Comparison of ENCODE assay signal across 8 mouse cellular contexts in the genomic region with DNA sequence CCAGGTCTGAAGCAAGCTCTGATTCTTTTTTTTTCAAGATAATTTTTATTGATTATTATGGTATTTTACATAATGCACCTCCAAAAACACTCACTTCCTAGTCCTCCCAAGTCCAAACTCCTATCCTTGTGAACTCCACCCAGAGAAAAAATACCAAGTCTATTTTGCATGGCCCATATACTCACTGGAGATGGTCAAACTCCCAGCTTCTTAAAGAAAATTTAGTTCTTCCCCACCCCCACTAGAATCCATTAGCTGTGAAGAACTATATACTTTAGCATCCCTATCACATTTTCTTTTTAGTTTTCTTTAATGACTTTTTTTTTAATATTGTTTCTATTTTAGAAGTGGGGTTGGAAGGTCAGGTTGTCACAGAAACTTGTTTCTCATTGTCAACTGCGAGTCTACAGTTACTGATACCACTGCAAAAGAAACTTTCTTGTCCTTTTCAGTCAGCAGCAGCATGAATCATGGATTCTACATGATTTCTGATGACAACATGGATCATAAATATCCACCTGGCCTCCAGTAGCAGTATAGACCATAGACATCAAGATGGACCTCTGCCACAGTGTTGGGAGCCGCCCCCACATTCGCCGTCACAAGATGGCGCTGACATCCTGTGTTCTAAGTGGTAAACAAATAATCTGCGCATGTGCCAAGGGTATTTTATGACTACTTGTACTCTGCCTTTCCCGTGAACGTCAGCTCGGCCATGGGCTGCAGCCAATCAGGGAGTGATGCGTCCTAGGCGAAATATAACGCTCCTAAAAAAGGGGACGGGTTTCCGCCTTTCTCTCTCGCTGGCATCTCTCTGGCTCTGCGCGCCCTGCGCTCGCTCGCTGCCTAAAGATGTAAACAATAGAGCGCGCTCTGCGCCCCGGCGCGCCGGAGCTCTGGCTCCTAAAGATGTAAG.
DNase-seq lines count a peak whose midpoint lies in the region; ATAC-seq and TF ChIP-seq lines count a peak whose summit lies in the region.
"Not testable (repeated sequence)": the region's sequence is repeated elsewhere in the genome, so short reads cannot be mapped to it uniquely, and the experiment has no call there.

No protein-coding gene starts in this region.

- WGBS in embryonic facial prominence, embryonic 14.5 days = 36% methylated on average over 14 of the region's 27 CpGs
- WGBS in hindbrain, embryonic 11.5 days = 35% methylated on average over 10 of the region's 27 CpGs
- WGBS in kidney, postnatal 0 days = 58% methylated on average over 17 of the region's 27 CpGs
- 52% methylated on average over 20 of the region's 27 CpGs for WGBS in neural tube, embryonic 13.5 days

- H3K4me3 ChIP-seq in bone marrow macrophage, adult 2 months (ENCODE audit: insufficient read depth, low read length) = peak overlapping the region; percentile 40
- peak overlapping the region; percentile 23 for H3K4me3 ChIP-seq in embryonic facial prominence, embryonic 14.5 days (ENCODE audit: low read depth, low read length)
- not testable (repeated sequence) for H3K4me3 ChIP-seq in hindbrain, embryonic 11.5 days (ENCODE audit: low read depth, low read length); kidney, postnatal 0 days (replicated peaks; ENCODE audit: low read depth, low read length)
- H3K4me3 ChIP-seq in neural tube, embryonic 13.5 days = peak overlapping the region; percentile 30

- not testable (repeated sequence) for TF ChIP-seq CTCF in bone marrow macrophage, adult 2 months (IDR thresholded peaks at IDR 0.05; ENCODE audit: low read depth, low read length)
- 0 out of 2 replicates have a peak, but pooled peaks have one; percentile 6 for TF ChIP-seq CTCF in kidney, postnatal 0 days (IDR thresholded peaks at IDR 0.05; ENCODE audit: low read depth)

- not testable (repeated sequence) for H3K36me3 ChIP-seq in embryonic facial prominence, embryonic 14.5 days (ENCODE audit: control insufficient read depth, insufficient read depth, low read length); hindbrain, embryonic 11.5 days (ENCODE audit: control insufficient read depth, insufficient read depth, low read length); kidney, postnatal 0 days (ENCODE audit: insufficient read depth, low read length); neural tube, embryonic 13.5 days

- not testable (repeated sequence) for H3K9me3 ChIP-seq in embryonic facial prominence, embryonic 14.5 days (ENCODE audit: control insufficient read depth, low read length); hindbrain, embryonic 11.5 days (ENCODE audit: control insufficient read depth, low read length); kidney, postnatal 0 days (replicated peaks; ENCODE audit: low read length); neural tube, embryonic 13.5 days

- peak overlapping the region; percentile 41; the same call in 1 of the 2 replicates for H3K4me2 ChIP-seq in embryonic facial prominence, embryonic 14.5 days (ENCODE audit: low read depth, low read length)
- H3K4me2 ChIP-seq in hindbrain, embryonic 11.5 days (replicated peaks; ENCODE audit: low read depth, low read length); kidney, postnatal 0 days (ENCODE audit: low read length): not testable (repeated sequence)
- peak overlapping the region; percentile 43; the same call in 1 of the 2 replicates for H3K4me2 ChIP-seq in neural tube, embryonic 13.5 days

- H3K4me1 ChIP-seq in bone marrow macrophage, adult 2 months (ENCODE audit: control insufficient read depth, insufficient read depth, low read length); embryonic facial prominence, embryonic 14.5 days (ENCODE audit: control insufficient read depth, insufficient read depth, low read length); hindbrain, embryonic 11.5 days (replicated peaks; ENCODE audit: control insufficient read depth, insufficient read depth, low read length); kidney, postnatal 0 days (replicated peaks; ENCODE audit: insufficient read depth, low read length); neural tube, embryonic 13.5 days (replicated peaks): not testable (repeated sequence)

- not testable (repeated sequence) for H3K27ac ChIP-seq in bone marrow macrophage, adult 2 months (ENCODE audit: insufficient read depth, low read depth, low read length); embryonic facial prominence, embryonic 14.5 days (replicated peaks; ENCODE audit: low read depth, low read length); hindbrain, embryonic 11.5 days (ENCODE audit: low read depth, low read length); kidney, postnatal 0 days; neural tube, embryonic 13.5 days (replicated peaks)

- not testable (repeated sequence) for H3K27me3 ChIP-seq in embryonic facial prominence, embryonic 14.5 days (replicated peaks; ENCODE audit: control insufficient read depth, insufficient read depth, low read length); hindbrain, embryonic 11.5 days (ENCODE audit: control insufficient read depth, insufficient read depth, low read length); kidney, postnatal 0 days (ENCODE audit: insufficient read depth, low read length); neural tube, embryonic 13.5 days

- not testable (repeated sequence) for H3K9ac ChIP-seq in embryonic facial prominence, embryonic 14.5 days (ENCODE audit: low read depth, low read length); hindbrain, embryonic 11.5 days (ENCODE audit: low read depth, low read length); kidney, postnatal 0 days (ENCODE audit: low read depth, low read length); neural tube, embryonic 13.5 days

- not testable (repeated sequence) for TF ChIP-seq POLR2A in bone marrow macrophage, adult 2 months (IDR thresholded peaks at IDR 0.05; ENCODE audit: borderline replicate concordance, low read depth, low read length)

- ATAC-seq in embryonic facial prominence, embryonic 14.5 days (ENCODE audit: low read depth) = not testable (repeated sequence)
- peak; percentile 44; the same call in 1 of the 2 replicates for ATAC-seq in granulocyte monocyte progenitor cell, adult 5-6 weeks (replicated peaks; ENCODE audit: poor library complexity, severe bottlenecking)
- peak; percentile 78 for ATAC-seq in hindbrain, embryonic 11.5 days (ENCODE audit: low FRiP score)
- peak; percentile 68 for ATAC-seq in kidney, postnatal 0 days (replicated peaks; ENCODE audit: low FRiP score, low read depth)
- ATAC-seq in megakaryocyte-erythroid progenitor cell, adult 5-6 weeks (replicated peaks; ENCODE audit: low FRiP score, low TSS enrichment, poor library complexity, severe bottlenecking) = peak; percentile 57; the same call in 1 of the 2 replicates
- peak; percentile 67 for ATAC-seq in neural tube, embryonic 13.5 days (ENCODE audit: low read depth)

- DNase-seq in embryonic facial prominence, embryonic 14.5 days (ENCODE audit: low spot score) = peak; percentile 1
- DNase-seq in hindbrain, embryonic 11.5 days (ENCODE audit: low spot score) = peak; percentile 31
- peak; percentile 8 for DNase-seq in kidney, postnatal 0 days (ENCODE audit: low spot score)
- peak; percentile 4 for DNase-seq in thymus, postnatal 0 days (ENCODE audit: low spot score)
